Mouse (Mus musculus) lung, postnatal 0 days (tissue): ENCODE data around the gene Fat3.

Experiments
- CTCF ChIP-seq: IDR thresholded peaks from 2 replicates; pipeline ENCODE4 v1.5.1; 2016; ENCODE audit warnings: antibody characterized with exemption, mild to moderate bottlenecking
- EP300 ChIP-seq: IDR thresholded peaks from 2 replicates; pipeline ENCODE4 v1.6.1; 2016; ENCODE audit warnings: antibody characterized with exemption, mild to moderate bottlenecking, control low read depth

DNA sequence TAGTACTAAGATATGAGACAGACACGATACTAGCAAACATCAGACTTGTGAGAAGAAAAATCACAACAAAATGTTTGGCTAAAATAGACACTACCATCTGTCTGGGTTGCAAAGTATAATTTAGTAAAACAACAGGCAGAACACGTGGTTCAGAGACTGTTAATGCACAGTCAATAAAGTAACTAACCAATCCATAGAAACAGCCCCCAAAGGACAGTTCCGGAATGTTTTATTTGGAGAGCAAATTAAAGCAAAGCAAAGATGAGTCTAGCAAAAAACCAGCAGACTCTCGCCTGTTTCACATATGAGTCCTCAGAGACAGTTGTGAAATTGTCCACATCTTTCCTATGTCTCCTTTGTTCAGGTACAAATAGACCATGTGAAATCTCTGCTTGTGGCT is 227.0 kb downstream of the Fat3 start:
- TF ChIP-seq EP300: no peak
- TF ChIP-seq CTCF: no peak
